Mouse (Mus musculus): ENCODE measurements around the gene Spn.
"Not testable (repeated sequence)": the region's sequence is repeated elsewhere in the genome, so short reads cannot be mapped to it uniquely, and the experiment has no call there.

Spn gene

DNA sequence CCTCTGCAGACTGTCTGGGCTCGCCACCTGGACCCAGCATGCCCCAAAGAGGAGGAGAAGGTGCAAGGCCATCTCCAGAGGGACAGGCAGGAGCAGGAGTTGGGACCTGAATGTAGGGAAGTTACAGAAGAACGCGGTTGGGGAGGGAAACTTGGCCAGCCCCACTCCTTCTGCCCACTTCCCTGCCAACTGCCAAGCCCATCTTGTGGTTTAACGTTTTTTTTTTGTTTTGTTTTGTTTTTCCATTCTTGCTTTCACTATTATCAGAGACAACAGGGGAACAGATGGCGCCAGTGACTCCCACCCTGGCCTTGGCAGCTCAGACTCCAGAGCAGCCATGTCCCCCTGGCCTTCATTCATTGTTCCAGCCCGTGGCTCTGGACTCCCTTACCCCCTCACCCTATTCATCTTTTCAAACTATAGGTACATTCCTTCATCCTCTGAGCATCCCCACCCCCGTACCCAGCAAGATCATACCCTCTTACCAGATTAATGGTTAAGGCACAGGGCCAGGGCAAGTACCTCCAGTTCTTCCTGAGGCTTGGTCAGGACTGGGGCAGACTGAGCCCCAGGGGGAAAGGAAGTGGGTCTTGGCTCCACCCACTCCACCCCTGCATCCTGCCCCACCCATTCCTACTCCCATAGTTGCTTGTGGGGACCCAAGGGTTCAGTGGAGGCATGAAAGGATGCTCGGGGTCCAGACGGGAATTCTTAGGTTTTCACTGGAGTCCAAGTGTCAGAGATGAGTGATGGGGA, at the start of gene Spn:
Spn (minus strand) TSS at position 562 of the 756 bp plus-strand sequence.
- DNase-seq = no peak

DNA sequence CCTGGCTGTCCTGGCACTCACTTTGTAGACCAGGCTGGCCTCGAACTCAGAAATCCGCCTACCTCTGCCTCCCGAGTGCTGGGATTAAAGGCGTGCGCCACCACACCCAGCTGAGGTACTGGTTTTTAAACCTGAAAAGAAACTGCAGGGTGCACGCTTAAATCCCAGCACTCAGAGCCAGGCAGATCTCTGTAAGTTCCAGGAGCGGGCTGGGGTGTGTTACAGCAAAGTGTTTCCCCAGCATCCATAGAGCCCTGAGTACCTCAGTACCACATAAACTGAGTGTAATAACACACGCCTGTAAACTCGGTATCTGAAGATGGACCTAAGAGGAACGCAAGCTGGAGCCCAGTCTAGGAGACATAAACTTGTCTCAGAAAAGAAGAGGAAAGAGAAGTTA, 49.7 kb upstream of the Spn start:
- no peak for DNase-seq

DNA sequence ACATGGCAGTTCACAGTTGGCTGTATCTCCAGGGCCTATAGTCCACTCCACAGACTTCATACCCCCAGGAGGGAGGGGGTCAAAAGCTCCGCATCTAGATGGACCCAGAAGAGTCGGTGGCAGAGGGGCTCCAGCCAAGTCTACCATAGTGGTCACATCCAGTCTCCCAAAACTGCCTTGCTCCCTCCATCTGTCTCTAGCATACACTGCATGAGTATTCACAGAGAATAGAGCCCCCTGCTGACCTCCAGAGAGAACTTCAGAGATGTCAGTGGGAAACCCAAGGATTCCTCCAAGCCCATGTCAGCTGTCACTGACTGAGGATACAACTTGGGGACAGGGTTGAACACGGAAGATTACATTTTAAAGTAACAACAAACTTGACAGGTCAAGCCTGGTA, 48.0 kb upstream of the Spn start:
- peak; percentile 41 for DNase-seq

DNA sequence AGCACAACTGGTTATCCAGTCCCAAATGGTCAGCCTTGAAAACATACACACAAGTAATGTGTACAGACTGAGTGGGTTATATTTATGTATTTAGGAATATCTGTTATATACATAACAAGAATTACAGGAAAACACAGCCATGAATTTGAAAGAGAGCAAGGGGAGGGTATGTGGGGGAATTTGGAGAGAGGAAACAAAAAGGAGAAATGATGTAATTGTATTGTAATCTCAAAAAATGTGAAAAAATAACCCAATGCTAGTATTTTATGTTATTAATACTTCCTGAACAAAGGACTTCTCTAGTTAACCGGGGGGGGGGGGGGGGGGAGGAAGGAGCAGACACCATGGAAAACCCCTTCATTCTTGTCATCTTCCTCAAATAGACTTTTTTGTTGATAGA, 47.1 kb upstream of the Spn start:
- DNase-seq = no peak

DNA sequence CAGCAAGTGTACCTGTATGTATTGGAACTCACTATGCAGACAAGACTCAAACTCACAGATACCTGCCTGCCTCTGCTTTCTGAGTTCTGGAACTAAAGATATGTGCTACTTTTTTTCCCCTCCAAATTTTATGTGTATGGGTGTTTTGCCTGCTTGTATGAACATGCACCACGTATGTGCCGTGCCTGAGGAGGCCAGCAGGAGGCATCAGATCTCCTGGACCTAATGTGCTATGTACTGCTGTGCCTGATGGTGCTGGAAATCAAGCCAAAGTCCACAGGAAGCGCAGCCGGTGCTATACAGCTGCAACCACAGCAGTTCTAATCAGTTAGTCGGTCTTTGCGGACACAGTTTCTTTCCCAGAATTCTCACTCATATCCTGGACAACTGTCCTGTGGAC, 46.2 kb upstream of the Spn start:
- DNase-seq = no peak

DNA sequence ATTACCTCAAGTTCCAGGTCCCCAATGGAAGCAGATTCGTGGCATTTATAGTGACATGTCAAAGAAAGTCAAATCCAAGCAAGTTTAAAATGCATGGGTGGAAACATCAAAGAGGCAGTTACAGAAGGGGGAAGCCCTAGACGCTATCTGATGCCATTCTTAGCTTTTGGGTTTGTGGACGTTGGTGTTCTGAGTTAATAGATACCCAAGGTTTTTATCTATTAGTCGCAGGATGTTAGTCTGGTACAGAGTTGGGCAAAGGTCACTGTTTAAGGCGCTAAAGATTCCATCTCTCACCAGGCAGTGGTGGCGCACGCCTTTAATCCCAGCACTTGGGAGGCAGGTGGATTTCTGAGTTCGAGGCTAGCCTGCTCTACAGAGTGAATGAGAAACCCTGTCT, 45.7 kb upstream of the Spn start:
- no peak for DNase-seq

DNA sequence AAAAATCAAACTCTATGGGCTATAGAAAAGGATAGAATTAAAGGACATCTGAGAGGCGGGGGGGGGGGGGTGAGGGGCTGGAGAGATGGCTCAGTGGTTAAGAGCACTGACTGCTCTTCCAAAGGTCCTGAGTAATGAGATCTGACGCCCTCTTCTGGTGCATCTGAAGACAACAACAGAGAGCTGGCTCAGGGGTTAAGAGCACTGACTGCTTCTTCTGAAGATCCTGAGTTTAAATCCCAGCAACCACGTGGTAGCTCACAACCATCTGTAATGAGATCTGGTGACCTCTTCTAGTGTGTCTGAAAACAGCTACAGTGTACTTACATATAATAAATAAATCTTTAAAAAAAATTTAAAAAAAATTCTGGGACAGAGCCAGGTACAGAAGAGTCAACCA, 44.1 kb upstream of the Spn start:
- not testable (repeated sequence) for DNase-seq

DNA sequence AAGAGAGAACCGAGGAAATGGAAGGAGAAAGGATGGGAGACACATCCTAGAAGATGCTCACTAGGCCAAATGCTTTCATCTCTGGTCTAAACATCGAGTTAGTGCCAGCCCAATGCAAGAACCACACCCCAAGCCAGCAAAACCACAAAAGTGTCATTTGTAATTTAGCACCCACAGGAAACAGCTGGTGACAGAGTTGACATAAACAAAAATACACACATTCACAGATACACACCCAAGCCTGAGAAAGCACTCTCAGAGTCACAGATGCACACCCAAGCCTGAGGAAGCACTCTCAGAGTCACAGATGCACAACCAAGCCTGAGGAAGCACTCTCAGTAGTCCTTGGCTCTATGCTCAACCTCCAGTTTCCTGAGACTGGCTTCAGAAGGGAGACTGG, 43.2 kb upstream of the Spn start:
- DNase-seq = no peak

DNA sequence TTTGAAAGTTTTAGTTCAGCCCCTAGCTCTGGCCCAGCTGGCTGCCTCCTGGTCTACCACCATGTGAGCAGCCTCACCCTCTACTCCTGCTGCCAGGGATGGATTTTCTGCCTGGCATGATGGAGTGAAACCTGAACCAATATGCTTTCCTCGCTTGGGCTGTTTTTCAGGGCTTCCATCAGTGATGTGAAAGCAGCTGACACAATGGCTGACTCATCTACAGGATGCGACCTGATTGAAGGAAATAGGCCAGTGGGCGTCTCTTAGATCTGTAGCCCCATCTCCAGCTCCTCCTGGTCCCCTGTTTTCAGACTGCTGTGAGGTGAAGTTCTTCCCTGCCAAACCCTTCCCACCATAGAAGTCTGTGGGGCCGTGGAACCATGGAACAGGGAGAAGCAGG, 39.3 kb upstream of the Spn start:
- DNase-seq = no peak

DNA sequence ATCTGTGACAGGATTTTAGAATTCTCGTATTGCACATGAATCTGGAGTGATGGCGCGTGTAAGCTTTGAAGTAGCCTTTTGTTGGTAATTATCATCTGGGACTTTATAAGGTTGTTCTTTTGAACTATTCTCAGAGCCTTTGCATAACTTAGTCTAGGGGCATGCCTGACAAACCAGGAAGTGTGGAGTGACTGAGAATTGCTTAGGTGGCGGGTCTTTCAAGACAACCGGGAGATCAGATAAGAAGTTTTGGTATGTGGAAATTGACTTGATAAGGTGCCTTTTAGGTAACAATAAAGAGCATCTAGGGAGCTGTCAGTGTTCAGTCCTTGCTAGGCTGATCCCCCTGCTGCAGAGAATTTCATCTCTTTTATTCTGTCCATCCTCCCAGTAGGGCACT, 28.9 kb upstream of the Spn start:
- DNase-seq = no peak

DNA sequence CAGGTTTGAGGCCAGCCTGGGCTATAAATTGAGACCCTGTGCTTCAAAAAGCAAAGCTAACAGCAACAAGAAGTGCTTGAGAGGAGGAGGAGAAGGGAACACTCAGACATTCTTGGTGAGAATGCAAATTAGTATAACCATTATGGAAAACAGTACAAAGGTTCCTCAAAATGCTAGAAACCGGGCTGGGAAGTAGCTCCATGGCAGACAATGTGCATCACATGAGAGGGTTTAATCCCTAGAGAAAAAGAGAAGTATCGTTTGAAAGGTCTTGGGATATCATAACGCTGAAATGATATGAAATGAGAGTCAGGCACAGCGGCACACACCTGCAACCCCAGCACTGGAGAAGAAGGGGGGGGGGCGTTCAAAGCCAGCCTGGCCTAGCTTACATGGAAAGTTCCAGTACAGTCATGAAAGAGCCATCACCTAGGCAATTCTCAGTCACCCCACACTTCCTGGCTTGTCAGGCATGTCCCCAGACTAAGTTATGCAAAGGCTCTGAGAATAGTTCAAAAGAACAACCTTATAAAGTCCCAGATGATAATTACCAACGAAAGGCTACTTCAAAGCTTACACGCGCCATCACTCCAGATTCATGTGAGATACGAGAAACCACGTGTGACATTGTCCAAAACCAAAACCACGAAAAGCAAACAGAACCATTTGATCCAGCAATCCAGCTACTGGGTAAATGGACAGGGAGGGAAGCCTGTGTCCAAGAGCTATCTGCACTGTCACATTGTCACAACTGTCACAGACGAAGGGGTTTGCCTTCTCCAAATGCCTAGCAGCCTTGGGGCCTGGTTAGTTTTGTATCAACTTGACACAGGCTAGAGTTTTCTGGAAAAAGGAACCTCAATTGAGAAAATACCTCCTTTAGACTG, 28.2 kb upstream of the Spn start:
- no peak for DNase-seq

DNA sequence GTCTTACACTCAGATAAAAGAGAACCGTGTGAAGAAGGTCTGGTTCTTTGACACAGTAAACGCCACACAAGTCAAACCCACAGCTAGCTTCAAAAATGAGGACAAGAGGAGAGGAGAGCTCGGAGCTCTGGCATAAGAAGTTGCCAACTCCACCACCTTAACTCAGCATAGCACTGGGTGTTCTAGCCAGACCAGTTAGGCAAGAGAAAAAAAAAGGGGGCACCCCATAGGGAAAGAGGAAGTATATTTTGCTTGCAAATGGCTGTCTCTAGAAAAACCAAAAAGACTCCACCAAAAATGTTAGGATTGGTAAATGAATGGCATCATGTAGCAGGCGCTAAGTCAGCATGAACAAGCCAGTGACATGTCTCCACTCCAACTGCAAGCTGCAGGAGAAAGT, 26.4 kb upstream of the Spn start:
- no peak for DNase-seq

DNA sequence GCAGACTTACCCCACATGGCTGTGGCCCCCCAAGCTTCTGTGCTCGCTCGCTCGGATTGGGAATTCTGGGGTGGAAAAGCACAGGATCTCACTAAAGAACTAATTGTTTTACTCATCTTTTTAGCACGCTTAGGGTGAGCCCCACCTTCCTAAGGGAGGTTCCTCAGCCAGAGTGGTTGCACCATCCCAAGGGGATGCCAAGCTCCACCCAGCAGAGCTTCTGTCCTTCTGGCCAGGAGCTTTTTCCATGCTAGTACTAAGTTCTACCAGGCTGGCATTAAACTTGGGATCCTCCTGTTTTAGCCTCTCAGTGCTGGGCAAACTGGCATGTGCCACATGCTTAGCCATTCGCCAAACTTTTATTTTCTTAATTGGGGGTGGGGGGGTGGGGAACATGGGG, 24.9 kb upstream of the Spn start:
- DNase-seq = no peak

DNA sequence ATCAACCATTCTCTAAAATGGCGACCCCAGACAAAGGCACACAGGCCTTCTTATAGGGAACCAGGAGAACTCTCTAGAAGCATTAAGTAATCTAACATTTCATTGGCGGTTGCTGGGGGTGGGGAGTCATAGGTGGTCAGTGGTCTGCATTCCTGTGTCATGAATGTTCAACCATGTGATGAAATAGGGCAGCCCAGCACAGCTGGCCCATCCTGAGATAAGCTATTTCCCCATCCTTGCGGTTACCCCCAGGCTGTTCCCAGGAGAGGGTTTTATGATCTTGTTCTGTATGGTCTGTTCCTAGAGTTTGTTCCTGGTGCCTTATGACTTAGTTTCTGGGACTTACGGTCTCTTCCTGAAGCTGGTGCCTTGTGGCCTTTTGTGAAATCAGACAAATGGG, 19.9 kb upstream of the Spn start:
- DNase-seq = no peak

DNA sequence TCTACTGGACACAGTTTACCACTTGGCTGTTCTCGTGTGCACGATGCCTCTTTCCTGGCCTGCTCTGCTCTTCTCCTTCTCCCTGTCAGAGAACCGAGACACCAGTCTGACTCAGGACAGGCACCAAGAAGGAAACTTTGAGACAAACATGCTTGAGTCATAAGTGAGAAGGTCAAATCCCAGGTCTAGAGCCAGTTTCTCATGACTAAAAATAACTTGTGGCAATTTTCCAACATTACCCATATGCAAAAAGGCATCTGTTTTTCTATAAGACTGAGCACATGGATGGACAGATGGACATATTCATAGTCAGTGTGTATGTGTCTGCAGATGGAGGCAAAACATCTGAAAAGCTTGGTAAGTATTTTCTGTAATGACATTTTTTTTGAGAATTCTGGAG, 15.9 kb upstream of the Spn start:
- no peak for DNase-seq

DNA sequence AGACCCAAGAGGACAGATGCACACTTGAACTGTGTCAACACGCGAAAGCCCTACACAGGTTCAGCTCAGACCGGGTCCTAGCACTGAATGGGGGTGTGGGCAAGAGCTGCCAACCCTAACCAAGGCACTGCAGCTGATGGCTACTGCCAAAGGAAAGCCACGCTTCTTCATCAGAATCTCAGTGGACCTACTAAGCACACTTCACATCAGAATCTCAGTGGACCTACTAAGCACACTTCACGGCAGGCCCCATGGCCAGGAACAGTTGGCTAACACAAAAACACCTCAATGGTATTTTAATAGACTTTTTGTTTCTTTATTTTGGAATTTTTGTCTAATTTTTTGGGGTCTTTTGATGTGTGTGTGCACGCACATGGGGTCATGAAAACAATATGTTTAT, 14.8 kb upstream of the Spn start:
- DNase-seq = no peak

DNA sequence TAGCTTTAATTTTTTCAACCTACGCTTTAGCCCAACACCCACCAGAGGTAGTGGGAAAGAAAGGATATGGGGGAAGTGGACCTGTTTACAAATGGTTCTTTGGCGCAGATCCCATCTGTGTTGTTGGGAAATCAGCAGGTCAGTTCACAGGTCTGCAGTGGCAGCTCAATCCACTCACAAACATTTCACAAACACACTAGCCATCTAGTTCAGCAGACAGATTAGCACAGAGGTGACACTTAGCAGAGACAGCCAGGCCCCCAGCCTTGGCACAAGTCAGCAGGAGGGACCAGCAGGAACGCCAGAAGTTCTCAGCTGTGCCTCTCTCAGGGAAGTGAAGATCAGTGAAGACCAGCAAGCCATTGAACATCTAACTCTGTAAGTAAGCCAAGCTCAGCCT, 10.3 kb upstream of the Spn start:
- DNase-seq = peak; percentile 51

DNA sequence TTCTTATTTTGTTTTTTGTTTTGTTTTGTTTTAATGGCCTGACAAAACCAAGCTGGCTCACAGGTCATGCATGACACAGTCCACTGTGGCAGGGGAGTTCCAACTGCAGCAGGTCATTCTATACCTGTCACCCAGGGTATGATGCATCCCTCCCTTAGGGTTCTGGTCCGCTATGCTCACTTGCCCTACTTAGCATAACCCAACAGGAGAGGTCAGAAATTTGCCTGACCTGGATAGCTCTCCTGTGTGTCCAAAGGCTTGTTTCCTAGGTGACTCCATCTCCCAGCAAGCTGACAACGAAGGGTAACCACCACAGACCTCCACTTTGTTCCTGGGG, 8.6 kb upstream of the Spn start:
- DNase-seq = no peak

DNA sequence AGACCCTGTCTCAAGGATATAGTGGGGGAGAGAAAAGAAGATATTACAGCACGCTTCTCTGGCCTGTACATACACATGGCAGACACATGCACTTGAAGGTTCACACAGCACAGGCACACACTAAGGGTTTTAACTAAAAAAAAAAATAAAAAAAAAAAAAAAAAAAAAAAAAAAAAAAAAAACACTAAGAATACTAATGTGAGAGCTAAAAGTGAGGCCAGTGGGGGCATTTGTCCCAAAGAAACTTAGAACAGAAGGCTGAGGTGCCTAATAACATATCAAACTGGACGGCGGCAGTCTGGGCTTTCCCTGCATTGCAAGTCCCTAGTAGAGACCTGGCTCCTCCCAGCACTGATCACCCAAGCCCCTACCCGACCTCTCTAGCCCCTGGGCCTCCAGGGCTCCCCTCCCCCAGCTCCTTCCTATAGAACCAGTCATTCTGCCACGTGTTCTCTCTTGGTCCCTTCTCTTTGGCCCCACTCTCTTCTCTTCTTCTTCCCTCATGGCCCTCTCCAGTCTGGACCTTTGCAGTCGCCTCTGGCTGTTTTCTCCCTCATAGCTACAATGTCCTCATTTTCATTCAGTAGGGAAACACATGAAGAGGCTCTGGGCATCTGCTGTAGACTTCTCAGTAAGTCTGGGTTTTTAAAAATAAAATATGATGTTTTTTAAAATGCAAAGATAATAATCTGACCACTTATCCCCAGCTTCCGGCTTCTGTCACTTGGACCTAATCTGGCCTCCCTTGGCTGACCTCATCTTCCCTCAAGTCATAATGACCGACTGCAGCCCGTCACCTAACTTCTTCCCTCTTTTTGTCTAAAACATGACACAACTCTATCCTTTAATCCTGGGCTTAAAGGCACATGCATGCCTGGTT, 8.0 kb upstream of the Spn start:
- DNase-seq = no peak

DNA sequence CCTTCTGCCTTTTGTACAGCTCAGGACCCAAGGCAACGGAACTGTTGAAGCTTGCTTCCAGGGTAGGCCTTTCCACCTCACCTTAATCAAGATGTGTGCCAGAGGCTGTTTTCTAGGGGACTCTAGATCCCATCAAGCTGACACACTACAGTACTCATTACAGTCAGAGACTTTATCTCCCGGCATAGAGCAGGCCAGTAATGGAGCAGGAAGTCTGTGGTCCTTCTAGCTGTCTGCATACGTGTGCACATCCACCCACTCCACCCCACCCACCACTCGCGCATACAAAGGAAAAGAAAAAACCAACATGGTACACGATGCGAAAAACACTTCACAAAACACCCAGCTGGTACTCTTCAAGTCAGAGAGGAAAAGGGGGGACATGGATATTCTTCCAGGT, 6.8 kb upstream of the Spn start:
- DNase-seq = no peak

DNA sequence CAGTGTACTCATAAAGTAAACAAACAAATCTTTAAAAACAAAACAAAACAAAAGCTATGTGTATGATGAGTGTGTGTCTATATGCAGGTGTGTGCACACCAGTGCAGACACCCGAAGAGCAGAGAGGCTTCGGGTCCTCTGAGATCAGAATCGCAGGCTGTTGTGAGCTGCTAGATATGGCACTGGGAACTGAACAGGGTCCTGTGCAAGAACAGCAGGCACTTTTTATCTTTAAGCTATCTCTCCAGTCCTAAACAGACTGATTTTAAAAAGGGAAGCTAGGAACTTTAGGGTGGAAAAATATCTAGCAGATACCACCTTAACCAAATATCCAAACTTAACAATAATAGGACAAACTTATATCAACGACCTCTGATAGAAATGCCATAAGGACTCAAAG, 5.0 kb upstream of the Spn start:
- no peak for DNase-seq

DNA sequence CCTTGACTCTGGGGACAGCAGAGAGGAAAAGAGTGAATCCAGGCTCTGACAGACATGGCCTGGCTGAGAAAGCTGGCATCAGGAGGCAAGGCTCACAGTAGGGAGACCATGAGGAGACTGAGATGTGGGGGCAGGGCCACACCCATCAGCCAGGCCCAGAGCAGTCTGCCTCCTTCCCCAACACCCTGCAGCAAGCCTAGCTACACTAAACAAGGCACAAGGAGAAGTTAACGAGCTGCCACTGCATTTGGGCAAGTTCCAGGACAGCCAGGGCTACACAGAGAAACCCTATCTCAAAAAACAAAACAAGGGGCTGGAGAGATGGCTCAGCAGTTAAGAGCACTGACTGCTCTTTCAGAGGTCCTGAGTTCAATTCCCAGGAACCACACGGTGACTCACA, 4.6 kb upstream of the Spn start:
- no peak for DNase-seq

DNA sequence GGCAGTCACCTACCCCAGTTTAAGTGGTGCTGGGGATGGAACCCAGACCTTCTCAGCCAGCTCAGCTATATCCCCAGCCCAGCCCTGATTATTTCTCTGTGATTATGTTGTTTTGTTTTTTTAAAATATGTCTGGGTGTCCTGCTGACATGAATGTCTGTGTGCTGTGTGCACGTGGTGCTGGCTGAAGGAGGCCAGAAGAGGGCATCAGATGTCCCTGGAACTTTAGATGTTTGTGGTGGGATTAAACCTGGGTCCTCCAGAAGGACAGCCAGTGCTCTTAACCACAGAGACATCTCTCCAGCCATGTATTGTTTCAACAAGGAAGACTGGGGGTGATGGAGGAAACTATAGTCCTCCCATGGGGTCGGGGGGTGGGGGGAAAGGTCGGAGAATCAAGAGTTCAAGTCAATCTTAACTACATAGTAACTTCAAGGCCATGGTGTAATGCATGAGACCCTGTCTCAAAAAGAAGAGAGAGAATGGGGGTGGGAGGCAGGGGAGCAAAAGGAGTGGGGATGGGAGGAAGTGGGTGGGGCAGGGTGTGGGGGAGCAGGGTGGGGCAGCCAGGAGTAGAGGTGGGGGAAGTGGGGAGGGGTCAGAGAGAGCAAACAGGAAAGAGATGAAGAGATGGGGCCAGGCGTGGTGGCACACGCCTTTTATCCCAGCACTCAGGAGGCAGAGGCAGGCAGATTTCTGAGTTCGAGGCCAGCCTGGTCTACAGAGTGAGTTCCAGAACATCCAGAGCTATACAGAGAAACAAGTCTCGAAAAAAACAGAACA, 3.2 kb upstream of the Spn start:
- no peak for DNase-seq
